Mouse (Mus musculus) liver, postnatal 0 days (tissue): ENCODE results near the gene Rgma.

Source experiments
- CTCF ChIP-seq: sonication (generic); IDR thresholded peaks from 2 replicates; pipeline ENCODE4 v1.5.1; 2016; ENCODE audit warnings: antibody characterized with exemption, low read depth
- EP300 ChIP-seq: IDR thresholded peaks from 2 replicates; pipeline ENCODE4 v1.6.1; 2016; ENCODE audit warnings: antibody characterized with exemption, low read depth, mild to moderate bottlenecking

DNA sequence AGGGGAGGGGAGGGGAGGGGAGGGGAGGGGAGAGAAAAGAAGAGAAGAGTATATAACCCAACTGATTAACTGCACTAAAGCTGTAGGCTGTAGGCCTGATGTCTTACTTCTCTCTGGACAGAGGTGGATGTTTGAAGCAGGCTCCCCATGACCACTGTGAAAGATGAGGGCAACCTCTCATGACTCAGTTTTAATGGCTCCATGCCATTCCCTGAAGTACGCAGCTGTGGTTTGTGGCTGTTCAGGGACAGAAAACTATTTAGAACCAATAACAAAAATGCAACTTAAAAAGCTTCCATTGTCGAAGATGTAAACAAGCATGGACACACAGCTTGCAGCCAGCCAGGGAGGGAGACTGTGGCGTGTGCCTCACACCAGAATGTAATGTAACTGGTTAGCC lies 50.9 kb downstream of the Rgma start:
- TF ChIP-seq CTCF (no peak), EP300 (no peak)
